Mouse (Mus musculus): ENCODE data around the gene Rgcc. TPM values are rescaled to one million over a fixed set of nuclear protein-coding genes. Genes with fewer than 3 reads are reported as not detected.

Rgcc gene
- 212 TPM for polyA plus RNA-seq (2014; fragmentation: Illumina TruSeq; extraction: RNeasy Lipid Tissue Mini Kit (QIAGEN cat#74804); ENCODE audit: insufficient read depth, low read depth, low replicate concordance)

DNA sequence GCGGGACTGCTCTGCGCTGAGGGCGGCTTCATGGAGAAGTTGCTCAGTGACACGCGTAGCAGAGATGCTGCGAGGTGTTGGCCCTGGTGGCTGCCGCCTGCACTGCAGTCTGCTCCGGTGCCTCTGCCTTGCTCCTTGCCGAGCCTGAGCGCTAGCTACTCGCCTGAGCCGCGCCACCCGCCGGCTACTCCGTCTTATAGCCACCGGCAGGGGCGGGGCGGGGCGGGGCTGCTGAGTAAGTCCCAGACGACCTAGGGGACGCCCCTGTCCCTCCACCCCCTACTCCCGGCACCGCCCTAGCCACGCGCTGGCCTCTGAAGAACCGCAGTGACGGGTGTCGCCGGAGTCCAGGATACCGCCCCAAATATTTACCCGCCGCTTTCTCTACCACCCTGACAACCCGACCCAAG lies at the start of gene Rgcc:
Gene Rgcc (minus strand): TSS at position 180 of the 410 bp plus-strand sequence.

Other genes with a start within 250 kb of the Rgcc start
- not detected for gene Zfp957, start 54.3 kb downstream of the Rgcc start, polyA plus RNA-seq (2014; fragmentation: Illumina TruSeq; extraction: RNeasy Lipid Tissue Mini Kit (QIAGEN cat#74804); ENCODE audit: insufficient read depth, low read depth, low replicate concordance)
- gene Naa16, start 89.1 kb upstream of the Rgcc start, polyA plus RNA-seq (2014; fragmentation: Illumina TruSeq; extraction: RNeasy Lipid Tissue Mini Kit (QIAGEN cat#74804); ENCODE audit: insufficient read depth, low read depth, low replicate concordance) = 14.7 TPM
- gene Mtrf1, start 96.1 kb upstream of the Rgcc start, polyA plus RNA-seq (2014; fragmentation: Illumina TruSeq; extraction: RNeasy Lipid Tissue Mini Kit (QIAGEN cat#74804); ENCODE audit: insufficient read depth, low read depth, low replicate concordance) = 4.5 TPM
- 5.2 TPM for gene Kbtbd7, start 124.9 kb upstream of the Rgcc start, polyA plus RNA-seq (2014; fragmentation: Illumina TruSeq; extraction: RNeasy Lipid Tissue Mini Kit (QIAGEN cat#74804); ENCODE audit: insufficient read depth, low read depth, low replicate concordance)
- gene Kbtbd6, start 150.2 kb upstream of the Rgcc start, polyA plus RNA-seq (2014; fragmentation: Illumina TruSeq; extraction: RNeasy Lipid Tissue Mini Kit (QIAGEN cat#74804); ENCODE audit: insufficient read depth, low read depth, low replicate concordance) = 0.08 TPM
- 21.8 TPM for gene Elf1, start 179.5 kb upstream of the Rgcc start, polyA plus RNA-seq (2014; fragmentation: Illumina TruSeq; extraction: RNeasy Lipid Tissue Mini Kit (QIAGEN cat#74804); ENCODE audit: insufficient read depth, low read depth, low replicate concordance)
- gene Wbp4, start 179.9 kb upstream of the Rgcc start, polyA plus RNA-seq (2014; fragmentation: Illumina TruSeq; extraction: RNeasy Lipid Tissue Mini Kit (QIAGEN cat#74804); ENCODE audit: insufficient read depth, low read depth, low replicate concordance) = 17.2 TPM

All from lung, adult 10 weeks (tissue).